Mouse (Mus musculus) bone marrow, adult 2 months (tissue): ENCODE data around the gene Kcnh1.

Experiments used
- CTCF ChIP-seq: fragments of 200-500 bp; IDR thresholded peaks from 2 replicates; pipeline ENCODE4 v1.5.1; 2011; ENCODE audit warnings: low read length, control low read depth; ENCODE audit not compliant: control insufficient read depth, insufficient read depth
- POLR2A ChIP-seq: fragments of 200-500 bp; IDR thresholded peaks from 2 replicates; pipeline ENCODE4 v1.6.1; 2011; ENCODE audit warnings: low read depth, mild to moderate bottlenecking, control low read depth, low read length, borderline replicate concordance; ENCODE audit not compliant: control insufficient read depth

- TF ChIP-seq CTCF: no peak
- no peak for TF ChIP-seq POLR2A
Measured at GRCm38 (mm10) chr1:192402911-192403704, 212.5 kb downstream of the Kcnh1 start.
